Mouse (Mus musculus) limb, embryonic 14.5 days (tissue): ENCODE measurements around the gene Pip4k2a. TPM values are rescaled to one million over a fixed set of nuclear protein-coding genes. Genes with fewer than 3 reads are reported as not detected.

ENCODE experiments used
- ATAC-seq: fragments of 200-750 bp; cut with Nextera tagmentation; 2 replicates; pipeline ENCODE4 v1.8.0; 2017; ENCODE audit warnings: low read depth, moderate number of reproducible peaks, moderate TSS enrichment; ENCODE audit not compliant: low FRiP score
- DNase-seq: peaks from one replicate; pipeline ENCODE4 v3.0.0-alpha.2; 2015; ENCODE audit warnings: low spot score
- H3K27ac ChIP-seq: fragments of 300-500 bp; sonication (generic); replicated peaks from 2 replicates; pipeline ENCODE4 v1.5.1; 2014; ENCODE audit warnings: low read depth, mild to moderate bottlenecking, low read length, moderate library complexity, mixed read lengths
- H3K27me3 ChIP-seq: fragments of 300-500 bp; sonication (generic); 2 replicates; pipeline ENCODE4 v1.6.1; 2014; ENCODE audit warnings: low read length, mixed read lengths; ENCODE audit not compliant: control insufficient read depth, insufficient read depth
- H3K36me3 ChIP-seq: fragments of 300-500 bp; sonication (generic); 2 replicates; pipeline ENCODE4 v1.6.1; 2014; ENCODE audit warnings: mild to moderate bottlenecking, low read length, moderate library complexity, mixed read lengths; ENCODE audit not compliant: control insufficient read depth, insufficient read depth
- H3K4me1 ChIP-seq: fragments of 300-500 bp; sonication (generic); 2 replicates; pipeline ENCODE4 v1.6.1; 2014; ENCODE audit warnings: antibody characterized with exemption, low read length, mixed read lengths; ENCODE audit not compliant: control insufficient read depth, insufficient read depth
- H3K4me2 ChIP-seq: fragments of 300-500 bp; sonication (generic); replicated peaks from 2 replicates; pipeline ENCODE4 v1.6.1; 2014; ENCODE audit warnings: low read depth, mild to moderate bottlenecking, low read length, moderate library complexity; ENCODE audit not compliant: severe bottlenecking
- H3K4me3 ChIP-seq: fragments of 300-500 bp; sonication (generic); replicated peaks from 2 replicates; pipeline ENCODE4 v1.5.1; 2014; ENCODE audit warnings: low read length
- H3K9ac ChIP-seq: fragments of 300-500 bp; sonication (generic); 2 replicates; pipeline ENCODE4 v1.6.1; 2014; ENCODE audit warnings: mild to moderate bottlenecking, low read depth, low read length, moderate library complexity; ENCODE audit not compliant: severe bottlenecking
- H3K9me3 ChIP-seq: fragments of 300-500 bp; sonication (generic); 2 replicates; pipeline ENCODE4 v1.6.1; 2016; ENCODE audit warnings: low read length; ENCODE audit not compliant: control insufficient read depth
- POLR2A ChIP-seq: fragments of 200-500 bp; IDR thresholded peaks from 2 replicates; pipeline ENCODE4 v1.8.0; 2012; ENCODE audit warnings: inconsistent platforms, mild to moderate bottlenecking, moderate library complexity, borderline replicate concordance; ENCODE audit not compliant: insufficient read depth, insufficient read length; ENCODE audit errors: extremely low read depth
- WGBS: fragments of 180-500 bp; shearing (Covaris S2); extraction: QIAGEN DNeasy Blood & Tissue Kit; methylation state at CpG from one replicate; pipeline ENCODE4 v1.1.7; 2014; 5-methylcytosine and 5-hydroxymethylcytosine counted together
- polyA plus RNA-seq, 2 experiments: library from polyadenylated mRNA; depleted of rRNA in 1 of 2; stranded (reverse) in 1 of 2; unstranded in 1 of 2; fragments of >200 nt; fragmentation: Nextera tagmentation in 1 of 2; extraction: Ambion mirVana in 1 of 2; gene quantifications; 2 replicates each; pipeline versions ENCODE4 v1.2.1 to v1.2.3; 2012 to 2014

Gene Pip4k2a
- polyA plus RNA-seq, 2 experiments: 12.1 to 13.2 TPM

- H3K9ac ChIP-seq: no peak overlapping the region
- H3K4me2 ChIP-seq: no peak overlapping the region
- H3K27ac ChIP-seq: no peak overlapping the region
- 88% methylated on average over 2 of the region's 2 CpGs for WGBS
- 0 out of 2 replicates have a peak, but pooled peaks cover 5% of the 10 kb centered on the region for H3K9me3 ChIP-seq
- H3K4me3 ChIP-seq: no peak overlapping the region
- no peak for DNase-seq
- ATAC-seq: no peak
- no peaks in the 10 kb centered on the region for H3K4me1 ChIP-seq
- no peak for TF ChIP-seq POLR2A
- H3K36me3 ChIP-seq: no peaks in the 10 kb centered on the region
- H3K27me3 ChIP-seq: no peaks in the 10 kb centered on the region
Observed at GRCm38 (mm10) chr2:18970461-18970860, 27.5 kb downstream of the Pip4k2a start.

- Histone ChIP-seq H3K27ac (no peak overlapping the region), H3K4me2 (no peak overlapping the region), H3K4me3 (no peak overlapping the region), H3K36me3 (no peaks in the 10 kb centered on the region), H3K27me3 (no peaks in the 10 kb centered on the region), H3K4me1 (no peaks in the 10 kb centered on the region), H3K9ac (no peak overlapping the region), H3K9me3 (0 out of 2 replicates have a peak, but pooled peaks cover 5% of the 10 kb centered on the region)
- ATAC-seq: no peak
- no peak for TF ChIP-seq POLR2A
- 82% methylated on average over 5 of the region's 5 CpGs for WGBS
- no peak for DNase-seq
Observed at GRCm38 (mm10) chr2:18969066-18969681, 28.8 kb downstream of the Pip4k2a start.

DNA sequence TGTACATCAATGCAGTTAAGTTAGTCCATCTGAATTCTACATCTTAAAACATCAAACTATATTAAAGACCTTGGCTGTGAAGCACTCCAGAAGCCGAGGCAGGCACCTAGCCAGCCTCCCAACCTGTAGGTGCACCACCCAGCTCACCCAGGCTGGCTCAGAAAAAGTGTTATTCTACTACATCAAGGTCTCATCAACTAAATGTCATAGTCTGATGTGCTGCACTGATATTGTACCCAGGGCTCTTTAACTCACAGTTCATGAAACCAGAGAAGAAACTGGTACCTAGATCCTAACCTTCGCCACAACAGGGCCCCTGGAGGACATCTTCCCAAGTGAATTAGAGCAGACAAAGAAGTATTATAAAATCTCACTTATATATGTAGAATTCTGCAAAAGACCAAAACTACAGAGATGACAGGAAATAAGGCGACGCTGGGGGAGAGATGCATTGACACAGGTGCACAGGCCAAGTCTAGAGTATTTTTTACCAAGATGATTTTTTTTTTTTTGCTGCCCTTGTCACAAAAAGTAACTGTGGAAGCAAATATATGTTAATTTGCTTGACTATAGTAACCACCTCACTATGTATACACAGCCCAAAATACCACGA is 30.4 kb downstream of the Pip4k2a start:
- no peak overlapping the region for H3K4me3 ChIP-seq
- TF ChIP-seq POLR2A: no peak
- 84% methylated on average over 5 of the region's 5 CpGs for WGBS
- no peak overlapping the region for H3K4me2 ChIP-seq
- no peaks in the 10 kb centered on the region for H3K36me3 ChIP-seq
- DNase-seq: no peak
- no peaks in the 10 kb centered on the region for H3K27me3 ChIP-seq
- no peak overlapping the region for H3K9ac ChIP-seq
- no peak for ATAC-seq
- no peak overlapping the region for H3K27ac ChIP-seq
- H3K9me3 ChIP-seq: no peaks in the 10 kb centered on the region
- H3K4me1 ChIP-seq: no peaks in the 10 kb centered on the region

DNA sequence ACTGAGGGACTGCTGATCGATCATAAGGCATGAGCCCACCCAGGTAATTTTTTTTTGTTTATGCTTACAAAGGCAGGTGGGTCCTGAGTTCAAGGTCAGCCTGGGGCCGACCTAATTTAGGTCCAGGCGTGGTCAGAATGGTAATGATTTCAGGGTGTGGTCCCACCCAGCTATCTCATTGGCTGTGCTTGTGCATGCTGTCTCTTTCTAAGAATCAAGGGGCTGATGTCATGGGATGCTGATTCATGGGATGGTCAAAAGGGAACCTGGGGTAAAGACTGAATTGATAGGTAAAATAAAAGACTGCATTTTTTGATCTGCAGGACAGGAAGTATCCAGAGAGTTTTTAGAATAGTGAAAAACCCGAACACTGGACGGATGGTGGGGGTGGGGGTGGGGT is 31.4 kb downstream of the Pip4k2a start:
- Histone ChIP-seq H3K4me2 (no peak overlapping the region), H3K4me3 (no peak overlapping the region), H3K27ac (no peak overlapping the region), H3K9me3 (no peaks in the 10 kb centered on the region), H3K4me1 (no peaks in the 10 kb centered on the region), H3K27me3 (no peaks in the 10 kb centered on the region), H3K9ac (no peak overlapping the region), H3K36me3 (no peaks in the 10 kb centered on the region)
- WGBS: 91% methylated on average over 5 of the region's 5 CpGs
- ATAC-seq (no peak), DNase-seq (no peak)
- TF ChIP-seq POLR2A: no peak

GRCm38 (mm10) chr2:18965950-18966349 is 32.0 kb downstream of the Pip4k2a start:
- no peaks in the 10 kb centered on the region for H3K9me3 ChIP-seq
- H3K4me1 ChIP-seq: peaks cover 5% of the 10 kb centered on the region; the same call in 1 of the 2 replicates
- no peaks in the 10 kb centered on the region for H3K27me3 ChIP-seq
- no peak overlapping the region for H3K4me2 ChIP-seq
- DNase-seq (no peak), ATAC-seq (no peak)
- no peak overlapping the region for H3K9ac ChIP-seq
- TF ChIP-seq POLR2A: no peak
- no peak overlapping the region for H3K27ac ChIP-seq
- H3K4me3 ChIP-seq: no peak overlapping the region
- no peaks in the 10 kb centered on the region for H3K36me3 ChIP-seq
- 92% methylated on average over 2 of the region's 2 CpGs for WGBS

DNA sequence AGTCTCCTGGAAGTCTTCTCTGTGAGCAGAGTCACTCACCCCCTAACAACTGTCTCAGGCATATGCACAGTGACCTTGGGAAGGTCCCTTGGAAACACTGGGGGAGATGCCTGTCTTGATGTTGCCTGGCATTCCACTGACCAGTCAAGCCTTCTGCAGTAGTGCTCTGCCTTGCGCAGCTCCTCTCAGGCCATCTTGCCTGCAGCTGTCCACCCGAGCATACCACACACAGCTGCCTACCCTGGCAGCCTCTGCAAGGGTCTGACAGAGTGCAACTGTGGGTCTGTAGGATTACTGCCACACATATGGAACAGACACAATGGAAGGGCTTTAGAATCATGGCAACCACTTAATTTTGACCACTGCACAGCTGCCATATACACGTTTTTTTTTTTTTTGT is 32.8 kb downstream of the Pip4k2a start:
- H3K36me3 ChIP-seq: no peaks in the 10 kb centered on the region
- H3K9ac ChIP-seq: no peak overlapping the region
- H3K4me3 ChIP-seq: no peak overlapping the region
- H3K4me2 ChIP-seq: no peak overlapping the region
- 69% methylated on average over 3 of the region's 3 CpGs for WGBS
- DNase-seq: peak; percentile 42
- H3K27me3 ChIP-seq: no peaks in the 10 kb centered on the region
- TF ChIP-seq POLR2A: no peak
- no peaks in the 10 kb centered on the region for H3K9me3 ChIP-seq
- peak; percentile 78 for ATAC-seq
- peaks cover 13% of the 10 kb centered on the region; the same call in 1 of the 2 replicates for H3K4me1 ChIP-seq
- H3K27ac ChIP-seq: no peak overlapping the region
